Mouse (Mus musculus): ENCODE data around the gene Thbs4. TPM values are rescaled to one million over a fixed set of nuclear protein-coding genes. Genes with fewer than 3 reads are reported as not detected.

The Thbs4 gene
- total RNA-seq, 2 experiments from 2014 or later: 60.5 to 195 TPM

DNA sequence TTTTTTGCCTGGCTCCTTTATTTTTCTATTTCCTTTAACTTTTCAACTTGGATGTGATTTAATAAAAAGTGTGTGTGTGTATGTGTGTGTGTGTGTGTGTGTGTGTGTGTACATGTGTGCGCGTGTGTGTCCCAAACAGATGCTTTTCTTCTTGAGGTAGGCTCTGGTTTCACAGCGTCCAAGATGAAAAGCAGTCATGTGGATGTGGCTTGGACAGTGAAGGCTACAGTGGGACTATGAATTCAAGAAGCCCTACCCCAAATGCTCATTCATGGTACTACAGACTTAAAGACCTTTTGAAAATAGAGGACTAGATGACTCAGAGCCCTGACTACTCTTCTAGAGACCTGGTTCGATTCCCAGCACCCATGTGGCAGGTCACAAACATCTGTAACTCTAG lies 11.1 kb downstream of the Thbs4 start:
- H3K4me3 ChIP-seq: no peak overlapping the region
- intact Hi-C loops (cut with DNase I): no loop called here

DNA sequence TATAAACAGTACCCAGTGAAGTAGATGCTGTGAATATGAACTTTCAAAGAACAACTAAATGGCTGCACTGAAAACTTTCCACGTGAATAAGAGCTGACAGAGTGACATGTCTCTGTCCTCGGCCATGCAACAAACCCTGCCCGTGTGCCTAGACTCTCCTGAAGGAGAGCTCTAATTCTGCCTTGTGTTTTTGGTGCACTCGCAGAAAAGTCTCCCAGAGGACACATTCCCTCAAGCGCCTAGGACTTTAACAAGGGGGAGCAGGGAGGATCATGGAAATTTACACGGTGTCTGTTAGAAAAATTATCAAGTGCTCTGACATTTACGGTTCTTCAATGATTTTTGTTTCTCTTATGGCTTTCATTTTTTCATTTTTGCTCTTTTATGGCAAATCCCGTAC lies 13.7 kb downstream of the Thbs4 start:
- Histone ChIP-seq H3K4me3 (peak overlapping the region; percentile 21; the same call in 1 of the 2 replicates), H3K27ac (peak overlapping the region; percentile 49; the same call in 1 of the 2 replicates)
- no peak for TF ChIP-seq CTCF (IDR thresholded peaks at IDR 0.05)
- intact Hi-C loops (cut with DNase I): no loop called here
- DNase-seq: no peak

More for the DNA sequence above, 11.1 kb downstream of the Thbs4 start:
- no peak for TF ChIP-seq CTCF (IDR thresholded peaks at IDR 0.05)
- DNase-seq: no peak
- no peak overlapping the region for H3K27ac ChIP-seq

GRCm38 (mm10) chr13:92780076-92780475 lies 14.5 kb downstream of the Thbs4 start:
- H3K27ac ChIP-seq: no peak overlapping the region
- intact Hi-C loops (cut with DNase I): no loop called here
- no peak overlapping the region for H3K4me3 ChIP-seq
- TF ChIP-seq CTCF (IDR thresholded peaks at IDR 0.05): no peak
- DNase-seq: no peak

DNA sequence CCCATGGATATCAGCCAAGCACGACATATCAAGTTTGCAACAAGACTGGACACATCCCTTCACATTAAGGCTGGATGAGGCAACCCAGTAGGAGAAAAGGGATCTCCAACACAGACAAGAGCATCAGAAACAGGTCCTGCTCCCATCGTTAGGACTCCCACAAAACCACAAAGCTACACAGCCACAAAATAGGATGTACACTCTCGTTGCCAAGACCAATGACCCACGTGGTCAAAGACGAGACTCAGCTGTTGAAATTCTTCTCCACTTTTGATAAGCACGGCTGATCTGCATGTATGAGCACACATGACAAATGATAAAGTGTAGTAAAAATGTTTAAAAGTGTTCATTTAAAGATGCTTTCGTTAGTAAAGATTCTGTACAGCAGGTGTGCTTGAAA lies 16.0 kb downstream of the Thbs4 start:
- Histone ChIP-seq H3K27ac (no peak overlapping the region), H3K4me3 (no peak overlapping the region)
- no peak for DNase-seq
- intact Hi-C loops (cut with DNase I): no loop called here
- no peak for TF ChIP-seq CTCF (IDR thresholded peaks at IDR 0.05)

GRCm38 (mm10) chr13:92775916-92776315 lies 18.7 kb downstream of the Thbs4 start:
- no peak for TF ChIP-seq CTCF (IDR thresholded peaks at IDR 0.05)
- intact Hi-C loops (cut with DNase I): no loop called here

DNA sequence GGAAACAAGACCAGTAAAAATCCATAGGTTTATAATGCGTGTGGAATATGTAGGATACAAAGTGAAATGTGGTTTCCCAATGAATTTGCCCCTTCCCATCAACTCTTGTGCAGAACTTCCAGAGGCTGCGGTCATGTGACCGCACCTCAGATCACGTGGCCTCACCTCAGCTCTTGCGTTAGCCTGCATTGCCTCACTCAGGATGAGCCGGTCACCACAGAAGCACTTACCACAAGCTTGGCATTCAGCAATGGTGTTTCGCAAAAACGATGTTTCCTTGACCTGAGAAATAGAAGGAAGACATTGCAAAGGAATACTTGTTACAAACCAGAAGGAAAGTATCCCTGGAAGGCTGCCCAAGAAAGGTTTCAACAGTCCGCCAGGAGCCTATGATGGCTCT lies 19.7 kb downstream of the Thbs4 start:
- Histone ChIP-seq H3K27ac (no peak overlapping the region), H3K4me3 (no peak overlapping the region)
- no peak for DNase-seq
- intact Hi-C loops (cut with DNase I): no loop called here
- TF ChIP-seq CTCF (IDR thresholded peaks at IDR 0.05): no peak

More at GRCm38 (mm10) chr13:92775916-92776315, 18.7 kb downstream of the Thbs4 start:
- Histone ChIP-seq H3K27ac (no peak overlapping the region), H3K4me3 (no peak overlapping the region)
- DNase-seq: no peak

- Histone ChIP-seq H3K27ac (no peak overlapping the region), H3K4me3 (no peak overlapping the region)
- no peak for DNase-seq
- no peak for TF ChIP-seq CTCF (IDR thresholded peaks at IDR 0.05)
- intact Hi-C loops (cut with DNase I): no loop called here
Observed at GRCm38 (mm10) chr13:92772500-92772899, 22.1 kb downstream of the Thbs4 start.

DNA sequence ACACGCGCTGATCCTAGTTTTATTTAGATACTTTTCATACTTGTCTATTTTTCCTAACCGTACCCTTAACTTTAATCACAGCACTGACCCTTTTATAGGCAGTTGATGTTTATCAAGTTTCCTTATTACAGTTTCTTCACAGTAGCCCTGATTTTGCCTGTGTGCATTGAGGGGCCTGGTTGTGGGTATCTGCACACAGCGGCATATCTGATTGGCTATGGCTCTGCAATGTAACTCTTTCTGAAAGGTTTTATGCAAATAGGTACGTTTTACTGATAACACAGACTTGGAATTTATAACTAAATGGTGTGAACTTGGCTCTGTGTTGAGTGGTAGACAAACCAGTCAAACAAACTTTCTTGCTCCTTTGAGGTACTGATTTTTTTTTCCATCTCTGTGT lies 23.1 kb downstream of the Thbs4 start:
- TF ChIP-seq CTCF (IDR thresholded peaks at IDR 0.05): no peak
- H3K4me3 ChIP-seq: no peak overlapping the region
- intact Hi-C loops (cut with DNase I): no loop called here
- no peak for DNase-seq
- H3K27ac ChIP-seq: no peak overlapping the region

GRCm38 (mm10) chr13:92765454-92766242 lies 29.0 kb downstream of the Thbs4 start:
- intact Hi-C loops (cut with DNase I): no loop called here
- no peak for TF ChIP-seq CTCF (IDR thresholded peaks at IDR 0.05)
- Histone ChIP-seq H3K27ac (no peak overlapping the region), H3K4me3 (no peak overlapping the region)
- DNase-seq: no peak

DNA sequence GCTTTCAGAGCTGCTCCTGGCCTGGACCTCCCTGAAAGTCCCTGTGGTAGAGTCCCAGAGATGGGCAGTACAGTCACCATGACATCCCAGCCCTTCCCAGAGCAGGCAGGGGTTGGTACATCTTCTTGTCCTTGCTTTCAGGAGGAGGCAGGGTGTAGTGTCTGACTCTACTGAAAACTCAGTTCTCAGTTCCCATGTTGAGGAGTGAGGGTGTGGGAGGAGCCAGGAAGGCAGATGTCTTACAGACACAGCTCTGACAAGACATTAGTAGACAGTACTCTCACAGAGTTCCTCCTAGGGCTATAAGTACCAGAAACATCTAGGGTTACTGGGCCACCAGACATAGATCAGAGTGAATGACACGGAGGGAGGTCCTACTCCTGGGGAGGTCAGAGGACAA lies 32.3 kb downstream of the Thbs4 start:
- DNase-seq: no peak
- TF ChIP-seq CTCF (IDR thresholded peaks at IDR 0.05): no peak
- intact Hi-C loops (cut with DNase I): no loop called here
- H3K27ac ChIP-seq: no peak overlapping the region
- no peak overlapping the region for H3K4me3 ChIP-seq

DNA sequence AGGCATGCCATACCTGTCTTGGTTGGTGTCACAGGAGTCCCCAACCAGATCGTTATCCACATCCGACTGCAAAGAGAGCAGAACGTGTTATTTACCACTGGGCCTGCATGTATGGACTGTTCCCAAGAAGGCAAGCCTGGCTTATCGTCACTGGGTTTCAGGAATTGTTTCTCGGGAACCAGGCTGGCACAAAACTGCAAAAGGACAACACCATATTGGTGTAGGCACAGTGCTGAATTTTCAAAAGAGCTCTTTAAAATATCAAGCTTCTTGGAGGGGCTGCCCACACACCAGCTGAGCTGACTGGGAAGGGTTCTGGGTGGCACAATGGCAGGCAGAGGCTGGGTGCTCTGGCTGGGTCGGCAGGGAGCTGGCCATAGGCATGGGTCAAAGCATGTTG lies 34.1 kb downstream of the Thbs4 start:
- TF ChIP-seq CTCF (IDR thresholded peaks at IDR 0.05): no peak
- Histone ChIP-seq H3K4me3 (no peak overlapping the region), H3K27ac (no peak overlapping the region)
- intact Hi-C loops (cut with DNase I): no loop called here
- no peak for DNase-seq

GRCm38 (mm10) chr13:92759096-92759495 lies 35.5 kb downstream of the Thbs4 start:
- intact Hi-C loops (cut with DNase I): no loop called here
- Histone ChIP-seq H3K27ac (no peak overlapping the region), H3K4me3 (no peak overlapping the region)
- TF ChIP-seq CTCF (IDR thresholded peaks at IDR 0.05): no peak
- DNase-seq: no peak

DNA sequence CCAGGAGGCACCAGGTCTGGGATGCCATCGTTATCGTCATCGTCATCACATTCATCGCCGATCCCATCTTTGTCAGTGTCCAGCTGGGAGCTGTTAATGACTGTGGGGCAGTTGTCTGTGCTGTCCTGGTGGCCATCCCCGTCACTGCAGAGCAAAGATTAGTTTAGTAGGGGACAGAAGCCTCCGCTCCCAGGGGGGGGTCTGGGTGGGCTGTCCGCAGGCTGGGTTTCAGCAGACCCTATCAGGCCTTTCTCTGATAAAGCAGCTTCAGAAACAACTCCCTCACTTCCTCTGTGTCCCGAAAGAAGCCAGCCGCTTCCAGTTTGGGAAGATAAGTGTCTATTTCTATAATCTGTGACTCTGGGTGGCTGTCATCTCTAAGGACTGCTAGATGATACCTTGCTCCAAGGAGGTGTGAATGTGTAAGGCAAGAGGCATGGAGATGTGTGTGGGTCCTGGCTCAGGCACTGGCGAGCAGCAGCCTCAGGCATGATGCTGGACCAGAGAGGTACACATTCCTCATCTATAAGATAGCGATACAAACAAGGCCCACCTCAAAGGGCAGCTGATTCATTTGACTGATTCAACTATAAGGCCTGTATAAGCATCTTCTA lies 36.5 kb downstream of the Thbs4 start:
- Histone ChIP-seq H3K4me3 (no peak overlapping the region), H3K27ac (no peak overlapping the region)
- TF ChIP-seq CTCF (IDR thresholded peaks at IDR 0.05): no peak
- intact Hi-C loops (cut with DNase I): no loop called here
- no peak for DNase-seq

- no peak for DNase-seq
- H3K27ac ChIP-seq: peak overlapping the region; percentile 78
- no peak for TF ChIP-seq CTCF (IDR thresholded peaks at IDR 0.05)
- intact Hi-C loops (cut with DNase I): no loop called here
- H3K4me3 ChIP-seq: peak overlapping the region; percentile 58
Observed at GRCm38 (mm10) chr13:92755036-92755435, 39.6 kb downstream of the Thbs4 start.

Measured in gastrocnemius, adult 2 months (tissue).